ENCODE assay signal across 8 mouse cellular contexts in the genomic region with DNA sequence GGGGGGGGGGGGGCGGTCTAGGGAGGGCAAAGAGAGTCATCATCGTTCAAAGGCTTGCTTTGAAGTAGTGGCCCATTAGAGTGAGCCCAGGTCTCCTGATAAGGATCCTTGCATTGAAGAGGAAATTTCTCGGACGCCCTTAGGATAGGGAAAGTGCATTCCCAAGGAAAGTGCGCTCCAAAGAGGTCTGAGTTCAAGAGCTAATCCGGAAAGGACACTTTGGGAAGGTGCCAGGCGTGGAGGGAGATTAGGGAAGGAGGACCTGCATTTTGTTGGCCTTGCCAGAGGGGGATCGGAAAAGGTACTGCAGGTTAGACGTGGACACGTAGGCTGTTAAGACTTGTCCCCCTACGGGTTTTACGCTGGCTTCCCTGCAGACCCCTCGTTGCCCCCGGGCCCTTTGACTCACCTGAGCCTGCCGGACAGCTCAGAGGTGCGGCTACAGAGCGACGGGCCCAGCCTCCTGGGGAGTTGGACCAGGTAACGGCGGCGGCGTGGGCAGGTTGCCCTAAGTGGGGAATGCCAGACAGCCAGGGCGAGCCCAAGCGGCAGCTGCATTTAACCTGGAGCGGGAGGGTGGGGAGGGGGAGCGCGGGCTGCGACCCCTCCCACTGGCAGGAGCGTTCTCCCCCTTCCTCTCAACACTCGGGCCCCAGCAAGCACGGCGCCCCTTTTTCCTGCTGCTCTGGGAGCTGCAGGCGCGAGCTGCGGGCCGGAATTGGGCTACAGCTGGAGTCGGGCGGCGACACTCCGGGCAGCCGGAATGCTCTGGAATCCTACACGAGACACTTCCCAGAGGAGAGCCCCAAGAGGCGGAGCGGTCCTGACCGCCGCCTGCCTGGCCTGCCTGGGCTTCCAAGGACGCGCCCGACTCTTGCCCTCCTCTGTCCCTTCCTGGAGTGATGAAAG. TPM values are rescaled to one million over a fixed set of nuclear protein-coding genes. Genes with fewer than 3 reads are reported as not detected.
DNase-seq lines count a peak whose midpoint lies in the region; ATAC-seq lines count a peak whose summit lies in the region.
"Had no signal": no experiment of that assay in that cellular context is flagged by ENCODE, and none has a peak within 500 bp of the region (broad histone marks: within the 10 kb centered on the region; RNA-seq: fewer than 3 reads in every experiment).

No protein-coding gene starts in this region.

- H3K9ac ChIP-seq in embryonic facial prominence, embryonic 13.5 days: peak overlapping the region; percentile 67
- peak overlapping the region; percentile 65 for H3K9ac ChIP-seq in intestine, embryonic 16.5 days (ENCODE audit: low read depth, low read length)
- H3K9ac ChIP-seq in liver, embryonic 15.5 days: no peak overlapping the region
- H3K9ac ChIP-seq in neural tube, embryonic 15.5 days (replicated peaks): peak overlapping the region; percentile 2

- no peaks in the 10 kb centered on the region for H3K9me3 ChIP-seq in embryonic facial prominence, embryonic 13.5 days
- H3K9me3 ChIP-seq in intestine, embryonic 16.5 days (ENCODE audit: control insufficient read depth, low read length): no peaks in the 10 kb centered on the region
- H3K9me3 ChIP-seq in liver, embryonic 15.5 days (replicated peaks): no peaks in the 10 kb centered on the region
- no peaks in the 10 kb centered on the region for H3K9me3 ChIP-seq in neural tube, embryonic 15.5 days (replicated peaks)

- peaks cover 46% of the 10 kb centered on the region for H3K4me1 ChIP-seq in embryonic facial prominence, embryonic 13.5 days
- H3K4me1 ChIP-seq in intestine, embryonic 16.5 days (ENCODE audit: control insufficient read depth, insufficient read depth, low read length): peaks cover 30% of the 10 kb centered on the region
- H3K4me1 ChIP-seq in liver, embryonic 15.5 days (replicated peaks): no peaks in the 10 kb centered on the region
- H3K4me1 ChIP-seq in neural tube, embryonic 15.5 days: peaks cover 33% of the 10 kb centered on the region

- H3K27me3 ChIP-seq in embryonic facial prominence, embryonic 13.5 days: peaks cover 99% of the 10 kb centered on the region
- H3K27me3 ChIP-seq in intestine, embryonic 16.5 days (replicated peaks; ENCODE audit: control insufficient read depth, insufficient read depth, low read length): peaks cover 50% of the 10 kb centered on the region
- peaks cover 99% of the 10 kb centered on the region for H3K27me3 ChIP-seq in liver, embryonic 15.5 days
- H3K27me3 ChIP-seq in neural tube, embryonic 15.5 days (replicated peaks): peaks cover 98% of the 10 kb centered on the region

- peak overlapping the region; percentile 76 for H3K27ac ChIP-seq in embryonic facial prominence, embryonic 13.5 days
- H3K27ac ChIP-seq in intestine, embryonic 16.5 days (ENCODE audit: low read length): no peak overlapping the region; the same call in 1 of the 2 replicates
- H3K27ac ChIP-seq in liver, embryonic 15.5 days (replicated peaks): no peak overlapping the region
- no peak overlapping the region for H3K27ac ChIP-seq in neural tube, embryonic 15.5 days (replicated peaks)
- H3K27ac ChIP-seq: macrophage had no signal

- DNase-seq in heart, adult 18-20 months: peak; percentile 70 to 72
- no peak for DNase-seq in MN1 (ENCODE audit: low spot score)
- no peak for DNase-seq in left cerebral cortex, adult 9 months (ENCODE audit: low spot score in 2 of 2)

- peak overlapping the region; percentile 65 for H3K4me2 ChIP-seq in embryonic facial prominence, embryonic 13.5 days
- peak overlapping the region; percentile 75 for H3K4me2 ChIP-seq in intestine, embryonic 16.5 days (ENCODE audit: low read depth, low read length)
- peak overlapping the region; percentile 9 for H3K4me2 ChIP-seq in liver, embryonic 15.5 days
- peak overlapping the region; percentile 61 for H3K4me2 ChIP-seq in neural tube, embryonic 15.5 days

- under 1% methylated on average over 44 of the region's 49 CpGs for WGBS in embryonic facial prominence, embryonic 13.5 days
- WGBS in intestine, embryonic 16.5 days: 4% methylated on average over 47 of the region's 49 CpGs
- 3% methylated on average over 49 of the region's 49 CpGs for WGBS in liver, embryonic 15.5 days (ENCODE audit: insufficient replicate concordance)
- 2% methylated on average over 44 of the region's 49 CpGs for WGBS in neural tube, embryonic 15.5 days

- H3K36me3 ChIP-seq in embryonic facial prominence, embryonic 13.5 days: no peaks in the 10 kb centered on the region
- no peaks in the 10 kb centered on the region for H3K36me3 ChIP-seq in intestine, embryonic 16.5 days (ENCODE audit: control insufficient read depth, insufficient read depth, low read length)
- H3K36me3 ChIP-seq in liver, embryonic 15.5 days (replicated peaks): no peaks in the 10 kb centered on the region
- no peaks in the 10 kb centered on the region for H3K36me3 ChIP-seq in neural tube, embryonic 15.5 days

- ATAC-seq in embryonic facial prominence, embryonic 13.5 days (ENCODE audit: insufficient number of reproducible peaks, insufficient read depth, low FRiP score, low TSS enrichment, low read depth): no peak
- ATAC-seq in intestine, embryonic 16.5 days: peak; percentile 54; the same call in 1 of the 2 replicates
- no peak for ATAC-seq in liver, embryonic 15.5 days (ENCODE audit: insufficient read depth)
- no peak for ATAC-seq in neural tube, embryonic 15.5 days (ENCODE audit: low FRiP score)

- H3K4me3 ChIP-seq in embryonic facial prominence, embryonic 13.5 days: peak overlapping the region; percentile 44
- peak overlapping the region; percentile 47 for H3K4me3 ChIP-seq in intestine, embryonic 16.5 days (ENCODE audit: low read length)
- no peak overlapping the region for H3K4me3 ChIP-seq in liver, embryonic 15.5 days (replicated peaks)
- peak overlapping the region; percentile 35 for H3K4me3 ChIP-seq in neural tube, embryonic 15.5 days (replicated peaks)

RNA-seq across cellular contexts. Expression of gene Matn4, which starts 0.6 kb away (rescaled TPM):
- polyA plus RNA-seq in embryonic facial prominence, embryonic 13.5 days (2015; fragmentation: Nextera tagmentation; extraction: Ambion mirVana): 66.0 and 105 TPM in 2 replicates
- under 1 TPM; 0.36 to 0.45 TPM for total RNA-seq in heart, adult 18-20 months (2021)
- 8.3 and 9.0 TPM in 2 replicates for polyA plus RNA-seq in intestine, embryonic 16.5 days (2015; fragmentation: Nextera tagmentation; extraction: Ambion mirVana)
- polyA plus RNA-seq in liver, embryonic 15.5 days (2015; fragmentation: Nextera tagmentation; extraction: Ambion mirVana): 0.28 and 0.32 TPM in 2 replicates
- polyA plus RNA-seq in neural tube, embryonic 15.5 days (2015; fragmentation: Nextera tagmentation; extraction: Ambion mirVana): 8.5 and 11.1 TPM in 2 replicates
- polyA plus RNA-seq: macrophage had no signal

RNA-seq across cellular contexts. Expression of gene Rbpjl, which starts 1.4 kb away (rescaled TPM):
- 0.59 and 1.0 TPM in 2 replicates for polyA plus RNA-seq in embryonic facial prominence, embryonic 13.5 days (2015; fragmentation: Nextera tagmentation; extraction: Ambion mirVana)
- not detected for total RNA-seq in heart, adult 18-20 months (2021)
- 25.1 and 25.4 TPM in 2 replicates for polyA plus RNA-seq in intestine, embryonic 16.5 days (2015; fragmentation: Nextera tagmentation; extraction: Ambion mirVana)
- 0.07 and 0.63 TPM in 2 replicates for polyA plus RNA-seq in liver, embryonic 15.5 days (2015; fragmentation: Nextera tagmentation; extraction: Ambion mirVana)
- polyA plus RNA-seq in neural tube, embryonic 15.5 days (2015; fragmentation: Nextera tagmentation; extraction: Ambion mirVana): 0.17 and 0.61 TPM in 2 replicates
- polyA plus RNA-seq: macrophage had no signal

RNA-seq across cellular contexts. Expression of gene Slpi, which starts 15.4 kb away (rescaled TPM):
- 2.2 and 2.7 TPM in 2 replicates for polyA plus RNA-seq in embryonic facial prominence, embryonic 13.5 days (2015; fragmentation: Nextera tagmentation; extraction: Ambion mirVana)
- 10 to 100 TPM; 12.2 to 21.3 TPM for total RNA-seq in heart, adult 18-20 months (2021)
- polyA plus RNA-seq in intestine, embryonic 16.5 days (2015; fragmentation: Nextera tagmentation; extraction: Ambion mirVana): 2.3 and 2.7 TPM in 2 replicates
- 21.3 and 24.2 TPM in 2 replicates for polyA plus RNA-seq in liver, embryonic 15.5 days (2015; fragmentation: Nextera tagmentation; extraction: Ambion mirVana)
- polyA plus RNA-seq in neural tube, embryonic 15.5 days (2015; fragmentation: Nextera tagmentation; extraction: Ambion mirVana): 0.36 and 0.43 TPM in 2 replicates

RNA-seq across cellular contexts. Expression of gene Sdc4, which starts 39.4 kb away (rescaled TPM):
- polyA plus RNA-seq in embryonic facial prominence, embryonic 13.5 days (2015; fragmentation: Nextera tagmentation; extraction: Ambion mirVana): 81.5 and 87.8 TPM in 2 replicates
- total RNA-seq in heart, adult 18-20 months (2021): 10 to 100 TPM; 18.7 to 34.2 TPM
- polyA plus RNA-seq in intestine, embryonic 16.5 days (2015; fragmentation: Nextera tagmentation; extraction: Ambion mirVana): 130 and 138 TPM in 2 replicates
- 55.0 and 63.3 TPM in 2 replicates for polyA plus RNA-seq in liver, embryonic 15.5 days (2015; fragmentation: Nextera tagmentation; extraction: Ambion mirVana)
- 9.0 and 26.2 TPM in 2 replicates for polyA plus RNA-seq in neural tube, embryonic 15.5 days (2015; fragmentation: Nextera tagmentation; extraction: Ambion mirVana)

RNA-seq across cellular contexts. Expression of gene Sys1, which starts 52.4 kb away (rescaled TPM):
- 56.0 and 65.9 TPM in 2 replicates for polyA plus RNA-seq in embryonic facial prominence, embryonic 13.5 days (2015; fragmentation: Nextera tagmentation; extraction: Ambion mirVana)
- 10 to 100 TPM; 23.0 to 23.1 TPM for total RNA-seq in heart, adult 18-20 months (2021)
- 54.0 and 56.4 TPM in 2 replicates for polyA plus RNA-seq in intestine, embryonic 16.5 days (2015; fragmentation: Nextera tagmentation; extraction: Ambion mirVana)
- 27.1 and 29.7 TPM in 2 replicates for polyA plus RNA-seq in liver, embryonic 15.5 days (2015; fragmentation: Nextera tagmentation; extraction: Ambion mirVana)
- 86.8 and 92.7 TPM in 2 replicates for polyA plus RNA-seq in neural tube, embryonic 15.5 days (2015; fragmentation: Nextera tagmentation; extraction: Ambion mirVana)

Comparison
In these comparisons a context has a peak if more than half of its experiments do, and no peak if none do; other contexts are left out.
1. H3K4me2 ChIP-seq: peak in every context shown above with its lines; median percentile 75 in intestine, embryonic 16.5 days; 65 in embryonic facial prominence, embryonic 13.5 days; 61 in neural tube, embryonic 15.5 days; 9 in liver, embryonic 15.5 days.
2. DNase-seq: peak in heart, adult 18-20 months (2 of 2); none in MN1 (single experiment) and left cerebral cortex, adult 9 months (0 of 2).
3. RNA of gene Rbpjl, which starts 1.4 kb away (polyA plus RNA-seq): 25.1 to 25.4 TPM in intestine, embryonic 16.5 days; 0.59 to 1.0 TPM in embryonic facial prominence, embryonic 13.5 days, 0.17 to 0.61 TPM in neural tube, embryonic 15.5 days and 0.07 to 0.63 TPM in liver, embryonic 15.5 days; every median in the first group is over 10 times any median in the second.